Mouse (Mus musculus) spleen, embryonic (tissue): ENCODE data around the gene Meis3.

Experiments
- CTCF ChIA-PET: fragments of 350-600 bp; sonication (Branson Sonifier 250); formaldehyde crosslinking; loops from one replicate; lab custom pipeline; 2022; lab: Charles Lee

Meis3 gene

GRCm38 (mm10) chr7:16208781-16209665 lies 34.1 kb downstream of the Meis3 start:
- CTCF ChIA-PET = interaction anchor here (0.5 kb wide), 1 partner anchor 57 kb away, joined by 3 read pairs; no protein-coding TSS in a partner anchor

- CTCF ChIA-PET = interaction anchor here (0.7 kb wide), 1 partner anchor 50 kb away, joined by 3 read pairs; no protein-coding TSS in a partner anchor
Observed at GRCm38 (mm10) chr7:16210862-16211365, 36.0 kb downstream of the Meis3 start.

GRCm38 (mm10) chr7:16213196-16213595 lies 38.3 kb downstream of the Meis3 start:
- CTCF ChIA-PET = no interaction called here

GRCm38 (mm10) chr7:16213986-16214385 lies 39.1 kb downstream of the Meis3 start:
- CTCF ChIA-PET = no interaction called here

GRCm38 (mm10) chr7:16221582-16222272 lies 46.8 kb downstream of the Meis3 start, which contains the start of gene Dhx34:
Gene Dhx34, minus strand, starts transcription at chr7:16222037.
- CTCF ChIA-PET = interaction anchor here (0.5 to 1.0 kb wide), 3 partner anchors 18 to 261 kb away, joined by 4 read pairs; no protein-coding TSS in a partner anchor

GRCm38 (mm10) chr7:16229869-16230268 lies 55.0 kb downstream of the Meis3 start:
- CTCF ChIA-PET = interaction anchor here (0.7 to 1.5 kb wide), 3 partner anchors 12 to 736 kb away, joined by 3 to 5 read pairs (median 3); no protein-coding TSS in a partner anchor
